Mouse (Mus musculus): ENCODE measurements around the gene Apobr. TPM values are rescaled to one million over a fixed set of nuclear protein-coding genes. Genes with fewer than 3 reads are reported as not detected.

The Apobr gene
- polyA plus RNA-seq, 1 experiment from 2014 or later = 0.88 TPM

DNA sequence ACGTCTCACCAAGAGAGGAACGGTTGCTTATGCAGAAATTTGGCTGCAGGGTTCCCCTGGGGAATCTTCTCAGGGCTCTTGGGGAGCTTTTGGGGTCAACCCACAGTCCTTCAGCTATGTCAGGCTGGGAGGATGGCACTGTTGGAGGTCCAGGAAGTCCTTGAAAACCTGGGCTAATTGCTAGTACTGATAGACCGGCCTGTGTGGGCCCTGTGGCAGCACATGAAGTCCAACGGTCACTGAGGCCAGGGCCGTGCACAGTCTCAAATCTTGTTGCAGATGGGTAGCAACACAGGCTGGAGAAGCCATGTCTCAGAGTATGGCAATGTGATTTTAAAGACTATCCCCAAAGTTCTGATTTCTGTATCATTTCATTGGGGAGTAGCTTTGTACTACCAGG, 23.1 kb downstream of the Apobr start:
- ATAC-seq = no peak
- H3K9ac ChIP-seq (ENCODE audit: low read depth, low read length) = no peak overlapping the region
- H3K4me1 ChIP-seq (ENCODE audit: control insufficient read depth, insufficient read depth, low read depth, low read length) = no peaks in the 10 kb centered on the region
- no peaks in the 10 kb centered on the region for H3K9me3 ChIP-seq (ENCODE audit: control insufficient read depth, low read length)
- H3K27me3 ChIP-seq (replicated peaks; ENCODE audit: control insufficient read depth, insufficient read depth, low read length) = no peaks in the 10 kb centered on the region
- WGBS = 83% methylated on average over 5 of the region's 5 CpGs
- no peaks in the 10 kb centered on the region for H3K36me3 ChIP-seq (ENCODE audit: control insufficient read depth, insufficient read depth, low read length)
- no peak overlapping the region for H3K4me2 ChIP-seq (ENCODE audit: low read length)
- no peak overlapping the region for H3K4me3 ChIP-seq (ENCODE audit: low read length)
- no peak overlapping the region for H3K27ac ChIP-seq (ENCODE audit: low read depth, low read length)

DNA sequence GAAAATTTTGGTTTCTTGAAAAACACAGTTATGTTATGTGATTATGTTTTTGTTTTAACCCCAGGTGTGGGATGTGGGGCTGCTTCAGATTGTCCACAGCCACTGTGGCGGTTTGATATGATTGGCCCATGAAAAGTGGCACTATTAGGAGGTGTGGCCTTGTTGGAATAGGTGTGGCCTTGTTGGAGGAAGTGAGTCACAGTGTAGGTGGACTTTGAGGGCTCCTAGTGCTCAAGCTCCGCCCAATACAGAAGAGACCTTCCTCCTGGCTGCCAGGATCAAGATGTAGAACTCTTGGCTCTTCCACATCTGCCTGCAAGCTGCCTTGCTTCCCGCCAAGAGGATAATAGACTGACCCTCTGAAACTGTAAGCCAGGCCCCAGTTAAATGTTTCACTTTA, 28.0 kb downstream of the Apobr start:
- H3K4me1 ChIP-seq (ENCODE audit: control insufficient read depth, insufficient read depth, low read depth, low read length) = no peaks in the 10 kb centered on the region
- no peak overlapping the region for H3K4me2 ChIP-seq (ENCODE audit: low read length)
- WGBS = 81% methylated on average over 3 of the region's 3 CpGs
- no peak for ATAC-seq
- no peak overlapping the region for H3K27ac ChIP-seq (ENCODE audit: low read depth, low read length)
- no peaks in the 10 kb centered on the region for H3K9me3 ChIP-seq (ENCODE audit: control insufficient read depth, low read length)
- no peaks in the 10 kb centered on the region for H3K36me3 ChIP-seq (ENCODE audit: control insufficient read depth, insufficient read depth, low read length)
- H3K9ac ChIP-seq (ENCODE audit: low read depth, low read length) = no peak overlapping the region
- no peak overlapping the region for H3K4me3 ChIP-seq (ENCODE audit: low read length)
- H3K27me3 ChIP-seq (replicated peaks; ENCODE audit: control insufficient read depth, insufficient read depth, low read length) = no peaks in the 10 kb centered on the region

DNA sequence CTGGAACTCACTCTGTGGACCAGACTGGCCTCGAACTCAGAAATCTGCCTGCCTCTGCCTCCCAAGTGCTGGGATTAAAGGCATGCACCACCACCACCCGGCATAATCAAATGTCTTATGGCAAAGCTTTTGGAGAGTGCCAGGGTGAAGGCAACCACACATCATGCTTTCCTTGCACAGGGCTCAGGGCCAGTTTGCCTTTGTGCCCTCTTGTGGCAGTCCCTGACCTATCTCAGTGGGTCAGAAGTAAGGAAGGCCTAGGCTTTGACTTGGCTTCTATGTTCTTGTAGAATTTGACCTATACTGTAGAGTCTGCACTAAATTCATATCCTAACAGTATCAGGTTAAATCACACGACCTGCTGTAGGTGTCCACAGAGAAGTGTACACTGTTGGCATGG, 32.0 kb downstream of the Apobr start:
- H3K27ac ChIP-seq (ENCODE audit: low read depth, low read length) = no peak overlapping the region
- H3K27me3 ChIP-seq (replicated peaks; ENCODE audit: control insufficient read depth, insufficient read depth, low read length) = no peaks in the 10 kb centered on the region
- no peaks in the 10 kb centered on the region for H3K4me1 ChIP-seq (ENCODE audit: control insufficient read depth, insufficient read depth, low read depth, low read length)
- WGBS = 66% methylated on average over 3 of the region's 3 CpGs
- H3K4me3 ChIP-seq (ENCODE audit: low read length) = no peak overlapping the region
- no peaks in the 10 kb centered on the region for H3K36me3 ChIP-seq (ENCODE audit: control insufficient read depth, insufficient read depth, low read length)
- no peak overlapping the region for H3K9ac ChIP-seq (ENCODE audit: low read depth, low read length)
- no peaks in the 10 kb centered on the region for H3K9me3 ChIP-seq (ENCODE audit: control insufficient read depth, low read length)
- H3K4me2 ChIP-seq (ENCODE audit: low read length) = no peak overlapping the region
- ATAC-seq = no peak

DNA sequence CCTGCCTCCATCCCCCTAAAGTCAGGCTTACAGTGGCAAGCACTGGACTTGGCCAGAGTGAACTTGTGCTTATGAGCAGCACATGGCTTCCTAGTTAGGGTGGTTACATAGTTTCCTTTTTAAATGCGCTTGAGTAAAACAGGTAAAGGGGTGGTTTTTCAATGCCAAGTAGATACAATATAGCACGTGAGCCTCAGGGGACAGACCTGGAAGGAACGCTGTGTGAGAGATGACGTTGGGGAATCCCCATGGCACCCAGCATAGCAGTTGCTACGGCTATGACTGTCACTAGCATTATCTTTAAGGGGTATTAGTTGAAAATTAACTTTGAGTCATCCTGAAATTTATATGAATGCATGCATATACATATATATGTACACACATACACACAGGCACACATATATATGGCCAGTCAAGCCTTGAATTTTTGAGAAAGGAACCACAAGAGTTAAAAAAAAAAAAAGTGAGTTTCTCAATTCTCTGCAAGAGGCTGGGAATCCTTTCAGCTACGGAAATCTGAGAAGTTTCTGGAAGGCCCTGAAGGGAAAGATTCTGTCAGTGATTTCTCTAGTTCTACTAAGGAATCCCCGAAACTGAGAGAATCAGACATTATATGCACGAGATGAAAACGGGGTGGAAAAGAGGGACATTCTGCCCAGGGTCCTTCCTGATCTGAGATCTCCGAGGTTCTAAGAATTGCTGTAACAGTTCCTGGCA, 35.0 kb downstream of the Apobr start:
- H3K4me2 ChIP-seq (ENCODE audit: low read length) = no peak overlapping the region
- 82% methylated on average over 10 of the region's 10 CpGs for WGBS

DNA sequence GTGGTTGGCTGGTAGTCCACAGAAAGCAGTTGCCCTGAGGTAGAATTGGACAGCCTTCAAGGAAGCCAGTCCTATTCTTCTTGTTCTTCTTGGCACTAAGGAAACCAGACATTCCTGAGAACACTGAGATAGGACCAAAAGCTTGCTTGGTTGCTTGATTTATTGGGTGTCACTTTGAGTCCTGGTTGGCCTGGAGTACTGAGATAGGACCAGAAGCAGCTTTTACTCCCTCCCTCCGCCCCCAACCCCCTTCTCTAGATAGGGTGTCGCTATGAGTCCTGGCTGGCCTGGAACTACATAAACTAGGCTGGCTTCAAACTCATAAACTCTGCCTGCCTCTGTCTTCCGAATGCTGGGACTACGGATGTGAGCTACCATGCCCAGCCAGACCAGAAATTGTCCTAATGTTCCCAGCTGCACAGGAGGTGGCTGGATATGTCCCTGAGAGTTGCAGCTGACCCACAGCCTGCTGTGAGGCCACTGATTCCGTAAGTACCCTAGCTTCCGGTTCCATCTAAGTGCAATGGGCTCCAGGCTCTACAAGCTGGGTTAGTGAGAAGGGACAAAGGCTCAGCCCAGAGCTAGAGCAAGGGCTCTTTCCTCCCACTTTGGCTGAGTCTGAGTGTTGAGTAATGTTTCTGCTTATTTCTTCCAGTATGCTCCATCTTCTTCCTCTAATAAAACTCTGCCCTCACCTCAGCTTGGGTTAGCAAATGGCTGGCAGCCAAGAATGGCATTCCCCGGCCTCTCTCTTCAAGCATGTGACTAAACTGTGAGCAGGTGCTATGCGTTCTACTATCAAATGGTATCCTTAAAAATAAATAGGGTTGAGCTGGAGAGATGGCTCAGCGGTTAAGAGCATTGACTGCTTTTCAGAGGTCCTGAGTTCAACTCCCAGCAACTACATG, 37.0 kb downstream of the Apobr start:
- 84% methylated on average over 9 of the region's 9 CpGs for WGBS
- H3K36me3 ChIP-seq (ENCODE audit: control insufficient read depth, insufficient read depth, low read length) = no peaks in the 10 kb centered on the region
- H3K9me3 ChIP-seq (ENCODE audit: control insufficient read depth, low read length) = no peaks in the 10 kb centered on the region
- no peak overlapping the region for H3K4me3 ChIP-seq (ENCODE audit: low read length)
- H3K4me1 ChIP-seq (ENCODE audit: control insufficient read depth, insufficient read depth, low read depth, low read length) = no peaks in the 10 kb centered on the region
- no peak overlapping the region for H3K4me2 ChIP-seq (ENCODE audit: low read length)
- H3K9ac ChIP-seq (ENCODE audit: low read depth, low read length) = no peak overlapping the region
- no peaks in the 10 kb centered on the region for H3K27me3 ChIP-seq (replicated peaks; ENCODE audit: control insufficient read depth, insufficient read depth, low read length)
- no peak for ATAC-seq
- H3K27ac ChIP-seq (ENCODE audit: low read depth, low read length) = no peak overlapping the region

More for the DNA sequence above, 35.0 kb downstream of the Apobr start:
- H3K9ac ChIP-seq (ENCODE audit: low read depth, low read length) = no peak overlapping the region
- no peaks in the 10 kb centered on the region for H3K4me1 ChIP-seq (ENCODE audit: control insufficient read depth, insufficient read depth, low read depth, low read length)
- no peak overlapping the region for H3K27ac ChIP-seq (ENCODE audit: low read depth, low read length)
- no peaks in the 10 kb centered on the region for H3K9me3 ChIP-seq (ENCODE audit: control insufficient read depth, low read length)
- no peaks in the 10 kb centered on the region for H3K36me3 ChIP-seq (ENCODE audit: control insufficient read depth, insufficient read depth, low read length)
- no peak for ATAC-seq
- H3K27me3 ChIP-seq (replicated peaks; ENCODE audit: control insufficient read depth, insufficient read depth, low read length) = no peaks in the 10 kb centered on the region
- H3K4me3 ChIP-seq (ENCODE audit: low read length) = no peak overlapping the region

DNA sequence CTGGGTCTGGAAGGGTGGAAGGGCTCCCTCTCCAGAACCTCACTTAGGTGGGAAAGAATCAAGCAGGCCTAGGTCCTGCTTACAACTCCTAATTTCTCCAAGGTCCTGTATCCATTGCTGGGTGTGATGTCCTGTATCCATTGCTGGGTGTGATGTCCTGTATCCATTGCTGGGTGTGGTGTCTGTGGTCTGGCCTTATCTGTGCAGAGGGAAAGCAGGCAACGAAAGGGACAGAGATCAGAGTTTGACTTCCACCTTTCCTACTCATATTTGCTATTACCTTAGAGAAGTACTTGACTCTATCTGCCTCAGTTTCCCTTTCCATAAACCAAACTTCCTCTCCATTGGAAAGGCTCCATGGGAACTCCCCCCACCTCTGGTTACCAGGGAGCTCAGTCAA, 38.6 kb downstream of the Apobr start:
- Histone ChIP-seq H3K36me3 (ENCODE audit: control insufficient read depth, insufficient read depth, low read length) (no peaks in the 10 kb centered on the region), H3K4me3 (ENCODE audit: low read length) (no peak overlapping the region), H3K4me1 (ENCODE audit: control insufficient read depth, insufficient read depth, low read depth, low read length) (no peaks in the 10 kb centered on the region), H3K4me2 (ENCODE audit: low read length) (no peak overlapping the region), H3K27ac (ENCODE audit: low read depth, low read length) (no peak overlapping the region), H3K9me3 (ENCODE audit: control insufficient read depth, low read length) (no peaks in the 10 kb centered on the region), H3K27me3 (replicated peaks; ENCODE audit: control insufficient read depth, insufficient read depth, low read length) (no peaks in the 10 kb centered on the region), H3K9ac (ENCODE audit: low read depth, low read length) (no peak overlapping the region)
- 86% methylated on average over 1 of the region's 1 CpGs for WGBS
- no peak for ATAC-seq

DNA sequence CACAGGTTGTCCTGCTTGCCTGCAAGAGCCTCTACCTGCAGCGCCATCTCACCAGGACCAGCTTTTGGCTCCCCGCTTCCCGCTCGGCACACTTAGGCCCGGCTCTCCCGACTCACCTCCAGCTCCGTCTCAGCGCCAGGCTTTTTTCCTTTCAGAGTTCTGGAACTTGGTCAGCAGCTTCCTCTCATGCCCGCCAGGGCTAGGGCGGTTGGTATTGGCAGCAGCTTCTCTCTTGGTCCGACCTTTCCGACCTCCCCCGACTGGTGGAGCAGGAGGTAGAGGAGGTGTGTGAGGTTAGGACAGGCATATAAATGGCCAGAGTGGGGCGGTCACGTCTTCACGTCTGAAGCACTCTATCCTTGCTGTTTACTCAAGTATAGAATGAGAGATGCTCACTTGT, 40.0 kb downstream of the Apobr start:
- no peak overlapping the region for H3K27ac ChIP-seq (ENCODE audit: low read depth, low read length)
- H3K9me3 ChIP-seq (ENCODE audit: control insufficient read depth, low read length) = no peaks in the 10 kb centered on the region
- no peak overlapping the region; the same call in 1 of the 2 replicates for H3K4me2 ChIP-seq (ENCODE audit: low read length)
- H3K4me3 ChIP-seq (ENCODE audit: low read length) = no peak overlapping the region
- ATAC-seq = no peak
- H3K9ac ChIP-seq (ENCODE audit: low read depth, low read length) = no peak overlapping the region
- H3K36me3 ChIP-seq (ENCODE audit: control insufficient read depth, insufficient read depth, low read length) = no peaks in the 10 kb centered on the region
- no peaks in the 10 kb centered on the region for H3K27me3 ChIP-seq (replicated peaks; ENCODE audit: control insufficient read depth, insufficient read depth, low read length)
- 75% methylated on average over 16 of the region's 16 CpGs for WGBS
- H3K4me1 ChIP-seq (ENCODE audit: control insufficient read depth, insufficient read depth, low read depth, low read length) = no peaks in the 10 kb centered on the region

DNA sequence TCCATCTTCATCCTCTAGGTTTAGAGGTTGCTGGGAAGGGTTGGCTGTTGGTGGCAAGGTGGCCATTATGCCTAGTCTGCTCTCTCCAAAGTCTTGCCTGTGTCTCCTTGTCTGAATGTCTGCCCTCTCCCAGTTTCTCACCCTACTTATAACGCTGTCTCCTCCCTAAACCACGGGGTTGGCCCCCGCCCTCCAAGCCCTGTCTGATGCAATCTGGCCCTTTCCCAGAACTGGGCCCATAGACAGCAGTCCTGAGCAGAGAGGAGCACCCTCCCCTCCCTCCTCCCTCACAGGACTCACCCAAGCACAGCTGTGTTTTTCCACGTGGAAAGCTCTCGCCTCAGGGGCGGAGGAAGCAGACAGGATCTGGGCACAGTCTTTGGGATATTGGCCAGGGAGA, 40.6 kb downstream of the Apobr start:
- Histone ChIP-seq H3K27me3 (replicated peaks; ENCODE audit: control insufficient read depth, insufficient read depth, low read length) (no peaks in the 10 kb centered on the region), H3K4me3 (ENCODE audit: low read length) (no peak overlapping the region), H3K4me1 (ENCODE audit: control insufficient read depth, insufficient read depth, low read depth, low read length) (no peaks in the 10 kb centered on the region), H3K9me3 (ENCODE audit: control insufficient read depth, low read length) (no peaks in the 10 kb centered on the region), H3K27ac (ENCODE audit: low read depth, low read length) (no peak overlapping the region), H3K4me2 (ENCODE audit: low read length) (no peak overlapping the region), H3K36me3 (ENCODE audit: control insufficient read depth, insufficient read depth, low read length) (no peaks in the 10 kb centered on the region), H3K9ac (ENCODE audit: low read depth, low read length) (no peak overlapping the region)
- 47% methylated on average over 6 of the region's 6 CpGs for WGBS
- ATAC-seq = peak; percentile 27; the same call in 1 of the 2 replicates

DNA sequence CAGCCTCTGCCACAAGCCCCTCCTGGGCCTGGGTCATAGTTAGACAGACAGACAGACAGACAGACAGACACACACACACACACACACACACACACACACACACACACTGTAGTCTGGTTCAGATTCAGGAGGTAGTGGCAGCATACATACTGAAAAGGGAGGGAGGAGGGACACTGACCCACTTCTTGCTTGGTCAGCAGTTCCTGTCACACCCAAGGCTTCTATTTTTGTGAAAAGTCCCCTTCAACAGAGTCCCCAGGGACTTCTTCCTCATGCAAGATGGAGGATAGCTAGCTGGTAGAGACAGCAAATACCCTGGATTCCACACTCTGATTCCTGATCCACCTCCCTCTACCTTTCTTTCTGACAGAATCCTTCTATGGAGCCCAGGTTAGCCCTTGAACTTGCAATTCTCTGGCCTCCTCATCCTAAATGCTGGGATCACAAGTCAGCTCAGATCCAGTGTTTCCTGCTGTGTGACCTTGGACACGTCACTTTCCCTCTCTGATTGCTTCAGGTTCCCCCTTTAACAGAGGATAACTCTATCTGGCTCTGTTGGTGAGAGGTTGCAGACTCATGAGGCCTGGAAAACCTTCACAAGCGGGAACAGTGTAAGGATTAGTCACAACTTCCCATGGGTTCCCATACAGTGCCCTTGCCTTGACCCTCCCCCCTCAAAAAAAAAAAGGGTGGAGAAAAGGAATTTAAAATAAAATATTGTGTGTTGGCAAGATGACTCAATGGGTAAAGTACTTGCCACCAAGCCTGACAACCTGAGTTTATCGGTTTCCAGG, 41.3 kb downstream of the Apobr start:
- Histone ChIP-seq H3K9me3 (ENCODE audit: control insufficient read depth, low read length) (no peaks in the 10 kb centered on the region), H3K4me3 (ENCODE audit: low read length) (no peak overlapping the region), H3K36me3 (ENCODE audit: control insufficient read depth, insufficient read depth, low read length) (no peaks in the 10 kb centered on the region), H3K27me3 (replicated peaks; ENCODE audit: control insufficient read depth, insufficient read depth, low read length) (no peaks in the 10 kb centered on the region), H3K9ac (ENCODE audit: low read depth, low read length) (no peak overlapping the region), H3K27ac (ENCODE audit: low read depth, low read length) (no peak overlapping the region), H3K4me1 (ENCODE audit: control insufficient read depth, insufficient read depth, low read depth, low read length) (no peaks in the 10 kb centered on the region), H3K4me2 (ENCODE audit: low read length) (no peak overlapping the region)
- no peak for ATAC-seq
- 83% methylated on average over 3 of the region's 3 CpGs for WGBS
